ENCODE assay signal across 8 mouse cellular contexts in genomic region chr4:129623681-129624091, GRCm38 (mm10). TPM values are rescaled to one million over a fixed set of nuclear protein-coding genes. Genes with fewer than 3 reads are reported as not detected.
DNase-seq lines count a peak whose midpoint lies in the region; ATAC-seq and TF ChIP-seq lines count a peak whose summit lies in the region.

Gene Ccdc28b (minus strand): TSS chr4:129623947.

- DNase-seq in layer of hippocampus, adult 11-12 months (ENCODE audit: low spot score) = peak; percentile 62
- no peak for DNase-seq in layer of hippocampus, adult 9-10 months (ENCODE audit: low spot score)
- DNase-seq in cerebellum, adult 9-11 months = peak; percentile 73
- DNase-seq in gastrocnemius, adult 2 months = peak; percentile 57
- peak; percentile 54 for DNase-seq in left cerebral cortex, adult 11 months (ENCODE audit: low spot score)
- peak; percentile 65 for DNase-seq in lung, postnatal 14 days
- peak; percentile 71 to 77 for DNase-seq in right cerebral cortex, postnatal 10 days (ENCODE audit: low spot score in 2 of 2)

- H3K27me3 ChIP-seq in hindbrain, embryonic 13.5 days = no peaks in the 10 kb centered on the region

- H3K9me3 ChIP-seq in hindbrain, embryonic 13.5 days = no peaks in the 10 kb centered on the region

- H3K9ac ChIP-seq in hindbrain, embryonic 13.5 days = peak within 1 kb of the TSS; percentile 87

- peak within 1 kb of the TSS; percentile 96 for H3K27ac ChIP-seq in gastrocnemius, adult 2 months
- H3K27ac ChIP-seq in hindbrain, embryonic 13.5 days = peak within 1 kb of the TSS; percentile 97

- intact Hi-C loops in gastrocnemius, adult 2 months (cut with DNase I) = loop anchor here (2.0 kb wide), 1 partner anchor 17 kb away; the partner anchor contains the start of gene Txlna

- peak within 1 kb of the TSS; percentile 86 for H3K4me3 ChIP-seq in gastrocnemius, adult 2 months
- H3K4me3 ChIP-seq in hindbrain, embryonic 13.5 days = peak within 1 kb of the TSS; percentile 69

- 0% methylated on average over 10 of the region's 10 CpGs for WGBS in hindbrain, embryonic 13.5 days

- H3K4me1 ChIP-seq in hindbrain, embryonic 13.5 days (replicated peaks) = peaks cover 47% of the 10 kb centered on the region

- peaks cover 32% of the 10 kb centered on the region for H3K36me3 ChIP-seq in hindbrain, embryonic 13.5 days

- no peak for TF ChIP-seq CTCF in gastrocnemius, adult 2 months (IDR thresholded peaks at IDR 0.05)

- peak; percentile 22 for ATAC-seq in hindbrain, embryonic 13.5 days (ENCODE audit: low FRiP score)

- H3K4me2 ChIP-seq in hindbrain, embryonic 13.5 days = peak within 1 kb of the TSS; percentile 86

RNA-seq across cellular contexts. Expression of gene Ccdc28b, which starts in this region (rescaled TPM):
- total RNA-seq in gastrocnemius, adult 2 months (2021) = 10 to 100 TPM; 31.1 to 38.4 TPM
- 130 and 135 TPM in 2 replicates for polyA plus RNA-seq in hindbrain, embryonic 13.5 days (2015; fragmentation: Nextera tagmentation; extraction: Ambion mirVana)
